Mouse (Mus musculus) neural tube, embryonic 14.5 days (tissue): Measurements from ENCODE around the gene Gm11541. TPM values are rescaled to one million over a fixed set of nuclear protein-coding genes. Genes with fewer than 3 reads are reported as not detected.
"Not testable (repeated sequence)": the region's sequence is repeated elsewhere in the genome, so short reads cannot be mapped to it uniquely, and the experiment has no call there.

ENCODE experiments used
- ATAC-seq: fragments of 200-750 bp; cut with Nextera tagmentation; 2 replicates; pipeline ENCODE4 v1.8.0; 2017; ENCODE audit warnings: low read depth, mild to moderate bottlenecking, moderate TSS enrichment, moderate library complexity
- H3K27ac ChIP-seq: fragments of 300-500 bp; sonication (generic); 2 replicates; pipeline ENCODE4 v1.5.1; 2014; ENCODE audit warnings: low read depth, mild to moderate bottlenecking, control low read depth, low read length, moderate library complexity, mixed read lengths
- H3K27me3 ChIP-seq: fragments of 300-500 bp; sonication (generic); 2 replicates; pipeline ENCODE4 v1.6.1; 2014; ENCODE audit warnings: low read length; ENCODE audit not compliant: control insufficient read depth, insufficient read depth
- H3K36me3 ChIP-seq: fragments of 300-500 bp; sonication (generic); 2 replicates; pipeline ENCODE4 v1.6.1; 2014; ENCODE audit warnings: low read length, mixed read lengths; ENCODE audit not compliant: control insufficient read depth, insufficient read depth
- H3K4me1 ChIP-seq: fragments of 300-500 bp; sonication (generic); 2 replicates; pipeline ENCODE4 v1.6.1; 2014; ENCODE audit warnings: low read length; ENCODE audit not compliant: control insufficient read depth, insufficient read depth
- H3K4me2 ChIP-seq: fragments of 300-500 bp; sonication (generic); 2 replicates; pipeline ENCODE4 v1.6.1; 2014; ENCODE audit warnings: mild to moderate bottlenecking, low read depth, low read length, control low read depth
- H3K4me3 ChIP-seq: fragments of 300-500 bp; sonication (generic); 2 replicates; pipeline ENCODE4 v1.5.1; 2014; ENCODE audit warnings: low read depth, low read length, control low read depth, mixed read lengths
- H3K9ac ChIP-seq: fragments of 300-500 bp; sonication (generic); replicated peaks from 2 replicates; pipeline ENCODE4 v1.6.1; 2014; ENCODE audit warnings: low read depth, mild to moderate bottlenecking, control low read depth, low read length, mixed read lengths
- H3K9me3 ChIP-seq: fragments of 300-500 bp; sonication (generic); 2 replicates; pipeline ENCODE4 v1.6.1; 2016; ENCODE audit warnings: low read length; ENCODE audit not compliant: control insufficient read depth
- WGBS: fragments of 180-500 bp; shearing (Covaris S2); extraction: QIAGEN DNeasy Blood & Tissue Kit; methylation state at CpG from one replicate; pipeline ENCODE4 v1.1.7; 2014; 5-methylcytosine and 5-hydroxymethylcytosine counted together
- polyA plus RNA-seq: library from polyadenylated mRNA; unstranded; fragments of >200 nt; fragmentation: Nextera tagmentation; extraction: Ambion mirVana; gene quantifications from 2 replicates; pipeline ENCODE4 v1.2.1, GENCODE M21; 2014

Gm11541 gene
- polyA plus RNA-seq, 1 experiment from 2014 or later, result not detected

DNA sequence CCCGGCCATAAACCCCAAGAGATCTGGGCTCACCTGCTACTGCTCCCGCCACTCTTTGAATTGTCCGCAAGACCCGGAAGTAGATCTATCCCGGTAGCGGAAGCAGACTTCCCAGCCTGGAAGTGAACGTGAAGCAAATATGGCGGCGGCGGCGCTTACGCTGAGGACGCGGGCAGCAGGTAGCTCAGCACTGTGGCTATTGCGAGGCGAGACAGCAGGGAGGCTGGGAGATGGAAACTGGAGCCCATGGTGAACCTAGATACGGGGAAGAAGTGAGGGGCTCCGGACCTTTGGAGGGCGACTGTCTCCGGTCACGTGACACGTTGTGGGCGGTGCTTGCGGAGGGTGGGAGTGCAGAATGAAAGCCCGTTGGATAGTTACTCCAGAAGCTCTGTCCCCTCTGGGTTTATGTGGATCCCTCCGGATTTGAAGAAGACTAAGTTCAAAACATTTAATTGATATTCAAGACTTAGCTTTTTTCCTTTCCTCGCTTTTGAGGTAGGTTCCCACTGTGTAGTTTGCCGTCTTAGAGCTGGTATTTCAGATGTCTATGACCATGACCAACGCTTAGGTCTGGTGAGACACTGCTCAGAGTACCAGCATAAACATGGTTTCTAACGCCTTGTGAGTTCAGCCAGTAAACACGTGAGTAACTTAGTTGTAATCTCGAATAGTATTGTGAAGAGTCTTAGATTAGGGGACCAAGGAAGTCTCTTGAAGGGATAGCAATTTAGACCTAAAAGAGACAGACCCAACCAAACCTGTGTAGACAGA lies 50.4 kb downstream of the Gm11541 start, which contains the start of the genes Mrpl27 and Eme1:
Gene Mrpl27, plus strand, starts transcription at position 105 of the 774 bp plus-strand sequence.
Gene Eme1, minus strand, starts transcription at position 302 of the 774 bp plus-strand sequence.
- H3K9me3 ChIP-seq, result no peaks in the 10 kb centered on the region
- H3K27ac ChIP-seq, result peak within 1 kb of the TSS; percentile 86
- H3K4me1 ChIP-seq, result peaks cover 9% of the 10 kb centered on the region; the same call in 1 of the 2 replicates
- under 1% methylated on average over 32 of the region's 32 CpGs for WGBS
- peak within 1 kb of the TSS; percentile 56 for H3K4me3 ChIP-seq
- H3K4me2 ChIP-seq, result peak within 1 kb of the TSS; percentile 69
- H3K36me3 ChIP-seq, result peaks cover 5% of the 10 kb centered on the region; the same call in 1 of the 2 replicates
- peak; percentile 94 for ATAC-seq
- peak within 1 kb of the TSS; percentile 62 for H3K9ac ChIP-seq
- H3K27me3 ChIP-seq, result no peaks in the 10 kb centered on the region

DNA sequence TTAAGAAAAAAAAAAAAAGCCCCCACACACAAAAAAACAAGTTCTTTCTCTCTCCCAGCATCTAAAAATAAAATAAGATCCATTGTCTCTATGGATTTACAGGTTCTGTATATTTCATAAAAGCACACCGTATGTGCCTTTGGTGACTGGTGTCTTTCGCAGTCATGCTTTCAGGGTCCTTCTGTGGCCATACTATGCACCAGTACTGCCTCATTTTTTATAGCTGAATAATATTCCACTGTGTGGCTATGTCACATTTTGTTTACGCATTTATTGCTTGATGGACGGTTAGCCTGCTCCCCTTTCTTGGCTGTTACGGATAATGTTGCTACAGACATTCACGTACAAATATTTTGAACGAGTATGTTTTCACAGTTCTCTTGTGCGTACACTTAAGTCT lies 51.3 kb downstream of the Gm11541 start:
- 49% methylated on average over 8 of the region's 8 CpGs for WGBS
- no peak overlapping the region for H3K9ac ChIP-seq
- peak overlapping the region; percentile 69 for H3K4me2 ChIP-seq

DNA sequence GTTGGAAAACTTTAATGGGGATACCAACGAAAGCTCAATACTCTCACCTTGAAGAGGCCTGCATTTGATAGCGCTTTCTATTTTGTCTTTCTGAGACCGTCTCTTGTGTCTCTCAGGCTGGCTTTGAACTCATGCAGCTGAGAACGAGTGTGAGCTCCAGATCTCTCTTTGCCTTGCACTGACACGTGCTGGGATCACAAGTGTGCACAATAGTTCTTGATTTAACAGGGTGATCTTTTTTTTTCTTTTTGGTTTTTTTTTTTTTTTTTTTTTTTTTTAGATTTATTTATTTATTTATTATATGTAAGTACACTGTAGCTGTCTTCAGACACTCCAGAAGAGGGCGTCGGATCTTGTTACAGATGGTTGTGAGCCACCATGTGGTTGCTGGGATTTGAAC lies 53.1 kb downstream of the Gm11541 start:
- not testable (repeated sequence) for H3K9me3 ChIP-seq, H3K9ac ChIP-seq, H3K27me3 ChIP-seq, ATAC-seq, H3K4me2 ChIP-seq, H3K4me3 ChIP-seq, H3K27ac ChIP-seq, H3K4me1 ChIP-seq, H3K36me3 ChIP-seq
- 97% methylated on average over 5 of the region's 7 CpGs for WGBS

More for the DNA sequence above, 51.3 kb downstream of the Gm11541 start:
- Histone ChIP-seq H3K27ac (no peak overlapping the region), H3K27me3 (no peaks in the 10 kb centered on the region), H3K36me3 (no peaks in the 10 kb centered on the region), H3K4me1 (peaks cover 9% of the 10 kb centered on the region; the same call in 1 of the 2 replicates), H3K4me3 (peak overlapping the region; percentile 56), H3K9me3 (no peaks in the 10 kb centered on the region)
- ATAC-seq, result no peak

DNA sequence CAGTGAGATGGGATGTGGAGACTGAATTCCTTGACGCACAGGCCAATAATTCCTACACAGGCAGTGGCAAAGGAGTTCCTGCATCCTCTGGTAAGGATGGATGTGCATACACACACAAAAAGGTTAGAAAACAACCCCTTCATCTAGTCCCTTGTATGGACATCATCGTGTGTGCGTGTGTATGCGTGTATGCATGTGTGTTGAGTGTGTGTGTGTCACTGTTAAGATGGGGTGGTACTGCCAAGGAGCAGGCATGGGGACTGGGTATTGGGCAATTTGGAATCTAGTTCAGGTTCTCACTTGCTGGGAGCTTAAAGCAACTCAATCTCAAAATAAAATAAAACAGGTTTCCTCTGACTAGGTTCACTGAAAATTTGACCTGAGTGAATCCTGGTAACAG lies 57.8 kb downstream of the Gm11541 start:
- ATAC-seq, result no peak
- H3K36me3 ChIP-seq, result peaks cover 37% of the 10 kb centered on the region
- 94% methylated on average over 4 of the region's 4 CpGs for whole genome bisulfite sequencing

More for the DNA sequence above, 57.8 kb downstream of the Gm11541 start:
- Histone ChIP-seq H3K9me3 (no peaks in the 10 kb centered on the region), H3K4me3 (no peak overlapping the region), H3K4me1 (no peaks in the 10 kb centered on the region), H3K9ac (no peak overlapping the region), H3K27me3 (no peaks in the 10 kb centered on the region), H3K4me2 (no peak overlapping the region), H3K27ac (no peak overlapping the region)

Other genes starting within 250 kb of the Gm11541 start
- gene Cacna1g, start 230.3 kb downstream of the Gm11541 start, polyA plus RNA-seq, result 14.3 and 22.5 TPM in 2 replicates
- 0.09 and 0.26 TPM in 2 replicates for gene Spata20, start 218.3 kb downstream of the Gm11541 start, polyA plus RNA-seq
- 0.68 and 0.82 TPM in 2 replicates for gene Epn3, start 204.5 kb downstream of the Gm11541 start, polyA plus RNA-seq
- 1.7 and 2.0 TPM in 2 replicates for gene Mycbpap, start 182.8 kb downstream of the Gm11541 start, polyA plus RNA-seq
- gene Rsad1, start 155.2 kb downstream of the Gm11541 start, polyA plus RNA-seq, result 5.2 and 12.3 TPM in 2 replicates
- gene Chad, start 139.5 kb downstream of the Gm11541 start, polyA plus RNA-seq, result 0.15 and 0.35 TPM in 2 replicates
- 2.0 and 2.2 TPM in 2 replicates for gene Acsf2, start 102.6 kb downstream of the Gm11541 start, polyA plus RNA-seq
- gene Lrrc59, start 74.7 kb downstream of the Gm11541 start, polyA plus RNA-seq, result 116 and 159 TPM in 2 replicates
- 122 and 147 TPM in 2 replicates for gene Mrpl27, start 50.7 kb downstream of the Gm11541 start, polyA plus RNA-seq
- gene Eme1, start 50.5 kb downstream of the Gm11541 start, polyA plus RNA-seq, result 1.1 and 1.8 TPM in 2 replicates
- gene Xylt2, start 27.0 kb downstream of the Gm11541 start, polyA plus RNA-seq, result 11.6 and 13.6 TPM in 2 replicates
- not detected in 2 replicates for gene Cdc34b, start 37.3 kb upstream of the Gm11541 start, polyA plus RNA-seq
- gene Tmem92, start 78.2 kb upstream of the Gm11541 start, polyA plus RNA-seq, result not detected in 2 replicates
- 7.4 and 239 TPM in 2 replicates for gene Col1a1, start 231.7 kb upstream of the Gm11541 start, polyA plus RNA-seq